Mouse (Mus musculus) granulocyte monocyte progenitor cell, adult 5-6 weeks (primary cell): Measurements from ENCODE around the gene Grik3. TPM values are rescaled to one million over a fixed set of nuclear protein-coding genes. Genes with fewer than 3 reads are reported as not detected.

ENCODE experiments used
- ATAC-seq: replicated peaks from 2 replicates; pipeline ENCODE4 v1.8.0; 2016; ENCODE audit warnings: mild to moderate bottlenecking, moderate TSS enrichment, inconsistent platforms; ENCODE audit not compliant: poor library complexity, severe bottlenecking
- total RNA-seq, 2 experiments: library from RNA; stranded (forward) in 1 of 2; stranded (reverse) in 1 of 2; fragments of 200-712, 200-1000 nt in 1 of 2; fragments of >200 nt in 1 of 2; fragmentation: Nextera tagmentation in 1 of 2; gene quantifications; 2 replicates each; pipeline ENCODE4 v1.2.3; 2014 to 2017

Gene Grik3
- total RNA-seq, 2 experiments from 2014 or later = not detected

- no peak for ATAC-seq
These were observed 47.9 kb downstream of the Grik3 start for GRCm38 (mm10) chr4:125538301-125538965.

- no peak for ATAC-seq
These were observed 49.1 kb downstream of the Grik3 start for GRCm38 (mm10) chr4:125539617-125540016.

GRCm38 (mm10) chr4:125543171-125543570 lies 52.7 kb downstream of the Grik3 start:
- no peak for ATAC-seq

- ATAC-seq = no peak
These were observed 54.7 kb downstream of the Grik3 start for GRCm38 (mm10) chr4:125544947-125545767.

- ATAC-seq = no peak
These were observed 55.3 kb downstream of the Grik3 start for GRCm38 (mm10) chr4:125545768-125546220.

- ATAC-seq = no peak
These were observed 57.7 kb downstream of the Grik3 start for GRCm38 (mm10) chr4:125548190-125548589.

- ATAC-seq = no peak
These were observed 63.3 kb downstream of the Grik3 start for GRCm38 (mm10) chr4:125553754-125554153.

- ATAC-seq = no peak
These were observed 66.2 kb downstream of the Grik3 start for GRCm38 (mm10) chr4:125556405-125557308.

- ATAC-seq = no peak
These were observed 69.1 kb downstream of the Grik3 start for GRCm38 (mm10) chr4:125559564-125559963.

- no peak for ATAC-seq
These were observed 70.3 kb downstream of the Grik3 start for GRCm38 (mm10) chr4:125560806-125561205.

- no peak for ATAC-seq
These were observed 73.1 kb downstream of the Grik3 start for GRCm38 (mm10) chr4:125563579-125563978.

GRCm38 (mm10) chr4:125564008-125564710 lies 73.7 kb downstream of the Grik3 start:
- no peak for ATAC-seq

GRCm38 (mm10) chr4:125565711-125566439 lies 75.4 kb downstream of the Grik3 start:
- no peak for ATAC-seq

GRCm38 (mm10) chr4:125568210-125568609 lies 77.7 kb downstream of the Grik3 start:
- ATAC-seq = no peak

GRCm38 (mm10) chr4:125571651-125572311 lies 81.3 kb downstream of the Grik3 start:
- ATAC-seq = no peak

GRCm38 (mm10) chr4:125572312-125572663 lies 81.8 kb downstream of the Grik3 start:
- ATAC-seq = no peak

GRCm38 (mm10) chr4:125573000-125573399 lies 82.5 kb downstream of the Grik3 start:
- ATAC-seq = no peak

GRCm38 (mm10) chr4:125573951-125574675 lies 83.6 kb downstream of the Grik3 start:
- ATAC-seq = no peak
